Mouse (Mus musculus) liver, embryonic 14.5 days (tissue): ENCODE measurements at regions not wholly inside any gene's neighbourhood (a gene's known extent, or its start where the extent isn't known, plus 50 kb on each side); places are given as distances from the start of the nearest gene placed in this dataset.

Experiments
- ATAC-seq: fragments of 200-750 bp; cut with Nextera tagmentation; 2 replicates; pipeline ENCODE4 v1.8.0; 2017; ENCODE audit warnings: moderate number of reproducible peaks, mild to moderate bottlenecking, moderate library complexity; ENCODE audit not compliant: insufficient read depth
- DNase-seq, 3 experiments: peaks; one replicate each; pipeline ENCODE4 v3.0.0-alpha.2; 2012 to 2013; ENCODE audit warnings: low read depth in 3 of 3, low spot score in 3 of 3
- H3K27ac ChIP-seq: fragments of 300-500 bp; sonication (generic); 2 replicates; pipeline ENCODE4 v1.5.1; 2014; ENCODE audit warnings: moderate library complexity, mild to moderate bottlenecking, control low read depth, inconsistent platforms
- H3K27me3 ChIP-seq: fragments of 300-500 bp; sonication (generic); 2 replicates; pipeline ENCODE4 v1.6.1; 2014; ENCODE audit warnings: mild to moderate bottlenecking, low read length, moderate library complexity; ENCODE audit not compliant: control insufficient read depth, insufficient read depth
- H3K36me3 ChIP-seq: fragments of 300-500 bp; sonication (generic); replicated peaks from 2 replicates; pipeline ENCODE4 v1.6.1; 2014; ENCODE audit warnings: low read depth; ENCODE audit not compliant: control insufficient read depth, insufficient read depth
- H3K4me1 ChIP-seq, 2 experiments: fragments of 200-500 bp in 1 of 2; fragments of 300-500 bp in 1 of 2; sonication (generic) in 1 of 2; replicated peaks; 2 replicates each; pipeline ENCODE4 v1.6.1; 2012 to 2014; ENCODE audit warnings: antibody characterized with exemption in 1 of 2, inconsistent platforms in 1 of 2, low read length in 1 of 2; ENCODE audit not compliant: control insufficient read depth in 2 of 2, insufficient read depth in 2 of 2
- H3K4me2 ChIP-seq: fragments of 300-500 bp; sonication (generic); 2 replicates; pipeline ENCODE4 v1.6.1; 2014; ENCODE audit warnings: low read depth, mild to moderate bottlenecking, control low read depth, moderate library complexity
- H3K4me3 ChIP-seq, 2 experiments: fragments of 200-500 bp in 1 of 2; fragments of 300-500 bp in 1 of 2; sonication (generic) in 1 of 2; 2 replicates each; pipeline ENCODE4 v1.5.1; 2012 to 2014; ENCODE audit warnings: low read depth in 2 of 2, low read length in 2 of 2, mild to moderate bottlenecking in 2 of 2, control low read depth in 1 of 2, inconsistent platforms in 1 of 2, moderate library complexity in 1 of 2; ENCODE audit not compliant: insufficient read depth in 1 of 2
- H3K9ac ChIP-seq: fragments of 300-500 bp; sonication (generic); replicated peaks from 2 replicates; pipeline ENCODE4 v1.6.1; 2014; ENCODE audit warnings: mild to moderate bottlenecking, control low read depth, moderate library complexity
- H3K9me3 ChIP-seq: fragments of 300-500 bp; sonication (generic); 2 replicates; pipeline ENCODE4 v1.6.1; 2016; ENCODE audit warnings: low read length, mixed read lengths; ENCODE audit not compliant: control insufficient read depth
- CTCF ChIP-seq: IDR thresholded peaks from 2 replicates; pipeline ENCODE4 v1.5.1; 2016; ENCODE audit warnings: antibody characterized with exemption, low read depth, control low read depth
- EP300 ChIP-seq: IDR thresholded peaks from 2 replicates; pipeline ENCODE4 v1.6.1; 2016; ENCODE audit warnings: antibody characterized with exemption, low read depth
- WGBS: fragments of 180-500 bp; shearing (Covaris S2); extraction: QIAGEN DNeasy Blood & Tissue Kit; methylation state at CpG from one replicate; pipeline ENCODE4 v1.1.7; 2014; ENCODE audit not compliant: insufficient replicate concordance; 5-methylcytosine and 5-hydroxymethylcytosine counted together

DNA sequence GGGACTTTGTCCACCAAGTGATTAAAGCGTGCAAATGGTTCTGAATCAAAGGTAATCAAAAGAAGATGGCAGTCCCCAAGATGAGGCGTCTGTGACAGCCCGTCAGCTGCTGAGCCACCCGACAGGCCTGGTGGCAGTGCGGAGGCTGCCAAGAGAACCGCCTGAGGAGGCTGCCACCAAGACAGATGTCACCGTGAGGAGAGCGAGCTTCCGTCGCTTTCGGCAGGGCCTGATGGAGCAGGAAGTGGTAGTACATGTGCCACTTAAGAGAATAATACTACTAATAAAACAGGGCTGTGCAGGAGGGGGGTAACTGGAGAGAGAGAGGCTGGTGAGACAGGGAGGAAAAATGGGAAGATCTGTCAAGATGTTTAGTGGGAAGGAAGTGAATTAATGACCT is 519.1 kb downstream of the Vrk1 start:
- 21% methylated on average over 11 of the region's 11 CpGs for WGBS
- no peak overlapping the region for H3K4me3 ChIP-seq
- H3K9me3 ChIP-seq = no peaks in the 10 kb centered on the region
- ATAC-seq (no peak), DNase-seq (no peak)
- H3K36me3 ChIP-seq = no peaks in the 10 kb centered on the region
- no peak overlapping the region for H3K27ac ChIP-seq
- H3K4me1 ChIP-seq = no peaks in the 10 kb centered on the region
- no peaks in the 10 kb centered on the region for H3K27me3 ChIP-seq
- TF ChIP-seq CTCF (no peak), EP300 (no peak)
- no peak overlapping the region for H3K4me2 ChIP-seq
- no peak overlapping the region for H3K9ac ChIP-seq

DNA sequence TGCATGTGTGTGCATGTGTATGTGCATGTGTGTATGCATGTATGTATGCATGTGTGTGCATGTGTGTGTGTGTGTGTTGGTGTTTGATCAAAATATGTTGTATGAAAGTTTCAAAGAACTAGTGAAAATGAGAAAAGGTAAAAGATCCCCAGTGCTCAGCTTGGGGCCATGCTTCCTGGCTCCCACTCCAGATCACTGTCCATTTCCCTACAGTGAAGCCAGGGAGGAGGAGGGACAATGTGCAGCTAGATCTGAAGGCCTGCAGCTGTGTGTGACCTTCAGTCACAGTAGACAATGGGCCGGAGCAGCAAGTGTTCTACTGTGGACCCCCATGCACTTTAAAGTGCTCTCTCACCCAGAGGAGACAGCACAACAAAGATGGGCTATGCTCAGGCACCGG is 525.1 kb downstream of the Vrk1 start:
- H3K9me3 ChIP-seq = no peaks in the 10 kb centered on the region
- H3K36me3 ChIP-seq = no peaks in the 10 kb centered on the region
- H3K4me1 ChIP-seq = no peaks in the 10 kb centered on the region
- no peak overlapping the region for H3K4me2 ChIP-seq
- DNase-seq = no peak
- H3K27me3 ChIP-seq = no peaks in the 10 kb centered on the region
- no peak for ATAC-seq
- H3K27ac ChIP-seq = no peak overlapping the region
- H3K4me3 ChIP-seq = no peak overlapping the region
- 41% methylated on average over 2 of the region's 2 CpGs for WGBS
- TF ChIP-seq EP300 (no peak), CTCF (no peak)
- no peak overlapping the region for H3K9ac ChIP-seq

DNA sequence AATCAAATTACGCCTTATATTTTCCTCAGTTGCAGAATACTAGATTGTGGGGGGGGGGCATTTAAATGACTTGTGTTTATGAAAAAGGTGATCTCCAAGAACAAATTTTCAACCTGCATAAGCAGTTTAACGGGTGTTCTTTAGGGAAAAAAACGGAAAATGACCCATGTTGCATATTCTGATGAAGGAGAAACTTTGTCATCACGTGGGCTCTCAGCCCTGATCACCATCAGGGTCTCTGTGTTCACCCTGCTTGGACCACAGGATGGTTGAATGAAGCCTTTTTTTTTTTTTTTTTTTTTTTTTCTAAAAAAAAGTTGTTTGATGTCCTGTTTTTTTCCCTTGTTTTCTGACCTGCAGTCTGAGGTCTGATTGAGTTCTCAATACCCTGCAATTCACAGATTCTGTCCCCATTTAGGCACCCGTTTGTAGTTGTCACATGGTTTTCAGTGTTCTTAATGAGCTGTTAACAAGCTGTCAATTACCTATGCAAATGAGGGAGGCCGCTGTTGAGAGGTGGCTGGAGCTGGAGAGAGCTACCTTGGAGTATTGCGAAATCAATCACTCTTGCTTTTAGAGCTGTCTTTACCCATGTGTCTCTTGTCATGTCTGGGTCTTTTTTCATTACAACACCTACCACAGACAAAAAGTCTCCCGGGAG is 525.7 kb downstream of the Vrk1 start:
- ATAC-seq = no peak
- Histone ChIP-seq H3K4me3 (no peak overlapping the region), H3K9ac (no peak overlapping the region), H3K4me1 (no peaks in the 10 kb centered on the region), H3K36me3 (no peaks in the 10 kb centered on the region), H3K4me2 (no peak overlapping the region), H3K27ac (no peak overlapping the region), H3K9me3 (no peaks in the 10 kb centered on the region), H3K27me3 (no peaks in the 10 kb centered on the region)
- no peak for DNase-seq
- WGBS = 17% methylated on average over 8 of the region's 8 CpGs
- TF ChIP-seq EP300 (no peak), CTCF (no peak)

DNA sequence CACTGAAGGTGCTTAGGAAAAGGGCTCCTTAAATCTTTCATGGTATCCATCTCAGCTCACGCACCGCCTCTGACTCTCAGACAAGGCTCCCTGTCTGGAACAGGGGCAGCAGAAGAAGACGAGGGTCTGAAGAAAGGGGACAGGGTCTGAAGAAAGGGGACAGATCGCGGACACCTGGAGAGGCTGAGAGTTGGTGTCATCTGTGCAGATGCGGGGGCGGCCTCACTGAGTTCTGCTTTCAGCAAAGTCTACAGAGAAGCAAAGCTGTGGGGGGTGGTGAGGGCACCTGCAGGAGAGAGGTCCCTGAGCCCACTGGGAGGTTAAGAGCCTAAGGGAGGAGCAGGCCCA is 526.2 kb downstream of the Vrk1 start:
- no peak overlapping the region for H3K27ac ChIP-seq
- H3K4me2 ChIP-seq = no peak overlapping the region
- no peak for TF ChIP-seq CTCF
- TF ChIP-seq EP300 = no peak
- no peak overlapping the region for H3K4me3 ChIP-seq
- H3K27me3 ChIP-seq = no peaks in the 10 kb centered on the region
- H3K4me1 ChIP-seq = no peaks in the 10 kb centered on the region
- ATAC-seq (no peak), DNase-seq (no peak)
- no peak overlapping the region for H3K9ac ChIP-seq
- 7% methylated on average over 7 of the region's 7 CpGs for WGBS
- H3K9me3 ChIP-seq = no peaks in the 10 kb centered on the region
- H3K36me3 ChIP-seq = no peaks in the 10 kb centered on the region

DNA sequence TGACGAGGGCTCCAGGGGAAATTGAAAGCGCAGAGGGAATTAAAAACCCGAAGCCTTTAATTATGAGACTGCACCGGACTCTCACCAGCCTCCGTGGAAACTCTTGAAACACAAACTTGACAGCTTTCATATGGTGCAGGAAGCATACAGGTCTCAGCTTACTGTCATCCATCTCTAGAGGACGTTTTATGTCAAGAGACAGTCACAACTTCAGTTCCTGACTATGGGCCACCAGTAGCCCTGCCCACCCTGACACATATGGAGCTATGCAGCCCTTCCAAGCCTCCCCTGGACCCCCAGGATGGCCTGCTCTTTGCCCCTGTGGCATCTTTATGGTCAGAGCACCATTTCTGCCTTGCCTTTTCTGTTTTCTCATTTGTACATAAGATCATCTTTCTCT is 530.0 kb downstream of the Vrk1 start:
- Histone ChIP-seq H3K4me3 (no peak overlapping the region), H3K4me1 (no peaks in the 10 kb centered on the region), H3K9me3 (no peaks in the 10 kb centered on the region), H3K27ac (no peak overlapping the region), H3K27me3 (no peaks in the 10 kb centered on the region), H3K36me3 (no peaks in the 10 kb centered on the region), H3K4me2 (no peak overlapping the region), H3K9ac (no peak overlapping the region)
- WGBS = 61% methylated on average over 6 of the region's 6 CpGs
- DNase-seq = no peak
- no peak for ATAC-seq
- no peak for TF ChIP-seq CTCF
- TF ChIP-seq EP300 = no peak
